Mouse (Mus musculus): ENCODE data around the gene Sox13.

Gene Sox13

GRCm38 (mm10) chr1:133400014-133400725 lies 24.0 kb downstream of the Sox13 start:
- CTCF ChIA-PET = no interaction called here

GRCm38 (mm10) chr1:133397483-133398237 lies 26.5 kb downstream of the Sox13 start:
- CTCF ChIA-PET = no interaction called here

DNA sequence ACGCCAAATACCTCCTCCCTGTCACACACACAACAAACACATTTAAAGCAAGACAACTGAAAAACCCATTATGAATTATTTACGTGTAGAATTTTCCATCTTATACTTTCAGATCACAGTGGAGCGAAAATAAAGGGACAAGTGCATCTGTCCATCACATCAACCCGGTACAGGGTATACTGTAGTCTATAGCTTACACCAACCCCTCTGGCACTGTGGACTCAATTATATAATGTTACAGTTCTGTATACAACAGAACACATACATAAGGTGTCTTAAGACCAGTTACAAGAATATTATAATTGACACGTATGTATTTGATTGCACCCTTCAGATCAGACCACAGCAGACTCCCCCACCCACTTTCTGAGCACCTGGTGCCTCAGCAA lies 27.1 kb downstream of the Sox13 start:
- CTCF ChIA-PET = no interaction called here

DNA sequence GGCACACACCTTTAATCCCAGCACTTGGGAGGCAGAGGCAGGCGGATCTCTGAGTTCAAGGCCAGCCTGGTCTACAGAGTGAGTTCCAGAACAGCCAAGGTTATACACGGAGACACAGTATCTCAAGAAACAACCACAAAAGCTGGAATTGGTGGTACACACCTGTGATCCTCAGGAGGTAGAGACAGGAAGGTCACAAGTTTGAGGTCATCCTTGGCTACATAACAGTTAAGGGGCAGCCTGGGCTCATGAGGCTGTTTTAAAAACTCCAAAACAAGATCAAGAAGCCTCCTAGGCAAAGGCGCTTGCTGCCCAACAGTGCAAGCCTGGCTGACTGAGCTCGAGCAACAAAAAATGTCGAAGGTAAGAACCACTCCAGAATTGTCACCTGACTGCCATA lies 27.5 kb downstream of the Sox13 start:
- CTCF ChIA-PET = no interaction called here

GRCm38 (mm10) chr1:133394702-133395101 lies 29.5 kb downstream of the Sox13 start:
- CTCF ChIA-PET = no interaction called here

DNA sequence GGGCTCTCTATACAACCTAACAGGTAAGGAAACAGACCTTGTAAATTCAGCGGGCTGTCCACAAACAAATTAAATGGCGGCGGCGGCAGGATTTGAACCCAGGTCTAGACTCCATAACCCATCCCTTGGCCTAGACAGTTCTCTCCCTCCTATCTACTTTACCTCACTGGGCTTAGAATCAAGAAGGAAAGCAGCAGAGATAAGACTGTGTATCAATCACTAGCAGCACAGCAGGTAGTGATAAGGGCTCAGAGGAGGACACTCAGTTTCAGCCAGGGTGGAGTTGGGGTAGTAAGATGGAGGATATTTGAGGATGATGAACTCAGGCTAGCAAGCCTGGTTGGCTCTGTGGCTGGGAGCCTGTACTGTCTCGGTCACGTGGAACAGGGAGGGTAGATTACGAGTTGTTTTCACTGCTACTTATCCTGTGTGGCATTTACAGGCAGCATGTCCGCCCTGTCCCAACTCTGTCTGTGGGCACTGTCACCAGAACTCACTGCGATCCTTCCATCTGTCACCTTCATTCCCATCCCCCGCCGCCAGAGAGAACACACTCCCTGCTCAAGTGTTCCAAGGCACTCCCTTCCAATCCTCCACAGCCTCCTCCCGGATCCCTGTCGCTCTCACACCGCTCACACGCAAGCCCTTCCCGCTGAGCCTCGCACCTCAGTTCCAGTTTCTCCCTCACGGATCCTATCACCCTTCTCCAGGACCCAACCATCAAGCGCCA lies 36.5 kb downstream of the Sox13 start:
- CTCF ChIA-PET = no interaction called here

- CTCF ChIA-PET = no interaction called here
Observed at GRCm38 (mm10) chr1:133386209-133386608, 38.0 kb downstream of the Sox13 start.

DNA sequence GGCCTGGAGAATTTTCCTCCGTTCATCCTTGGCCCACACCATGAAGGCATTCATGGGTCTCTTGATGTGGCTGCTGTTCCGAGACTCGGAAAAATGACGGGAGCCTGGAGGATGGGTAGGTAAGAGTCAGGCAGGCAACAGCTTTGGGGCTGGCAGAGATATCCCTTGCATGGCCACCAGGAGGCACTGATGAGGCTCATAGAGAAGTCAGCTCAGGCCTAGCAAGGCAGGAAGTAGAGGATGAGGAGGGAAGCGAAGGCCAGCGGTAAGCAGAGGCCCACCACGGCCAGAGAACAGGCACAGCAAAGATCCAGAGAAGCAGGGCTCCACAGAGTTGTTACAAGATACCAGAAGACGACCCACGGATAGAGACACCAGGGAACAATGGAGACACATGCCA lies 38.7 kb downstream of the Sox13 start:
- CTCF ChIA-PET = no interaction called here

- CTCF ChIA-PET = interaction anchor here (0.7 to 0.8 kb wide), 2 partner anchors 227 to 229 kb away, joined by 3 read pairs; no protein-coding TSS in a partner anchor
Observed at GRCm38 (mm10) chr1:133383157-133383783, 40.9 kb downstream of the Sox13 start.

GRCm38 (mm10) chr1:133382552-133383155 lies 41.5 kb downstream of the Sox13 start:
- CTCF ChIA-PET = interaction anchor here (0.6 to 1.5 kb wide), 3 partner anchors 228 to 1384 kb away, joined by 3 to 5 read pairs (median 5); partner anchors contain the start of gene Snrpe

GRCm38 (mm10) chr1:133382008-133382407 lies 42.2 kb downstream of the Sox13 start:
- CTCF ChIA-PET = interaction anchor here (1.5 kb wide), 1 partner anchor 228 kb away, joined by 5 read pairs; the partner anchor contains the start of gene Snrpe

- CTCF ChIA-PET = interaction anchor here (0.5 to 1.2 kb wide), 6 partner anchors 8 to 858 kb away, joined by 4 to 19 read pairs (median 4); no protein-coding TSS in a partner anchor
Observed at GRCm38 (mm10) chr1:133380347-133381065, 43.7 kb downstream of the Sox13 start.

DNA sequence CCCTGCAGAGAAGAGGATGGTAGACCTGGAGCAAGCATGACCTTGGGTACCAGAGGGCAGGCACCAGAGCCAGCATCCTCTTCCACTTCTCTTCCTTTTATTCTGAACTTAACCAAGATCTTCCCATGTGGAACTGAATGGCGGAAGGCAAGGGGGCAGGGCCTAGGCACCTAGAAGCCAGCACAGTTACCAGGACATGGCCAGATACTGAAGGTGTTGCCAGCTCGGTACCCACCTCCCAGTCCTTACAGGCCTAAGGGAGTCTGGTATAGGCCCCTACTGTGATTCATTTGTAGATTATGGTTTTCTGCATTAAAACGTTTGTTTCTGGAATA lies 44.2 kb downstream of the Sox13 start:
- CTCF ChIA-PET = interaction anchor here (0.7 kb wide), 2 partner anchors 231 to 858 kb away, joined by 4 to 5 read pairs; no protein-coding TSS in a partner anchor

- CTCF ChIA-PET = no interaction called here
Observed at GRCm38 (mm10) chr1:133379254-133379985, 44.8 kb downstream of the Sox13 start.

GRCm38 (mm10) chr1:133377547-133377946 lies 46.6 kb downstream of the Sox13 start:
- CTCF ChIA-PET = no interaction called here

GRCm38 (mm10) chr1:133375696-133376346 lies 48.4 kb downstream of the Sox13 start:
- CTCF ChIA-PET = no interaction called here

GRCm38 (mm10) chr1:133372113-133372512 lies 52.1 kb downstream of the Sox13 start:
- CTCF ChIA-PET = interaction anchor here (1.4 kb wide), 1 partner anchor 9 kb away, joined by 5 read pairs; no protein-coding TSS in a partner anchor

- CTCF ChIA-PET = interaction anchor here (1.4 kb wide), 1 partner anchor 9 kb away, joined by 5 read pairs; no protein-coding TSS in a partner anchor
Observed at GRCm38 (mm10) chr1:133371431-133371830, 52.7 kb downstream of the Sox13 start.

GRCm38 (mm10) chr1:133370352-133370751 lies 53.8 kb downstream of the Sox13 start:
- CTCF ChIA-PET = no interaction called here

Data from spleen, embryonic (tissue).